Mouse (Mus musculus) layer of hippocampus, adult 9-11 months (tissue): ENCODE data around the gene B3gnt7.

Experiments
- DNase-seq: peaks from one replicate; pipeline ENCODE4 v3.0.0; 2022

B3gnt7 gene

GRCm38 (mm10) chr1:86302532-86302931, at the start of gene B3gnt7:
Gene B3gnt7 (plus strand): TSS chr1:86302832.
- DNase-seq, result no peak

- no peak for DNase-seq
These were observed 49.2 kb upstream of the B3gnt7 start for GRCm38 (mm10) chr1:86253410-86253809.

GRCm38 (mm10) chr1:86256311-86256710, 46.3 kb upstream of the B3gnt7 start:
- DNase-seq, result no peak

GRCm38 (mm10) chr1:86257228-86257627, 45.4 kb upstream of the B3gnt7 start:
- no peak for DNase-seq

GRCm38 (mm10) chr1:86258171-86258824, 44.3 kb upstream of the B3gnt7 start:
- DNase-seq, result no peak

- no peak for DNase-seq
These were observed 38.9 kb upstream of the B3gnt7 start for GRCm38 (mm10) chr1:86263564-86264339.

GRCm38 (mm10) chr1:86265060-86265459, 37.6 kb upstream of the B3gnt7 start:
- DNase-seq, result no peak

- DNase-seq, result no peak
These were observed 34.0 kb upstream of the B3gnt7 start for GRCm38 (mm10) chr1:86268492-86269189.

GRCm38 (mm10) chr1:86269190-86269508, 33.5 kb upstream of the B3gnt7 start:
- no peak for DNase-seq

- no peak for DNase-seq
These were observed 30.9 kb upstream of the B3gnt7 start for GRCm38 (mm10) chr1:86271707-86272106.

- DNase-seq, result no peak
These were observed 25.6 kb upstream of the B3gnt7 start for GRCm38 (mm10) chr1:86277055-86277454.

- peak; percentile 31 for DNase-seq
These were observed 20.7 kb upstream of the B3gnt7 start for GRCm38 (mm10) chr1:86281781-86282536.

- DNase-seq, result no peak
These were observed 18.5 kb upstream of the B3gnt7 start for GRCm38 (mm10) chr1:86284101-86284500.

- DNase-seq, result no peak
These were observed 17.3 kb upstream of the B3gnt7 start for GRCm38 (mm10) chr1:86285295-86285694.

GRCm38 (mm10) chr1:86287473-86287872, 15.2 kb upstream of the B3gnt7 start:
- DNase-seq, result no peak

- DNase-seq, result no peak
These were observed 12.2 kb upstream of the B3gnt7 start for GRCm38 (mm10) chr1:86290452-86290851.

- no peak for DNase-seq
These were observed 9.5 kb upstream of the B3gnt7 start for GRCm38 (mm10) chr1:86293091-86293490.

GRCm38 (mm10) chr1:86293868-86294267, 8.8 kb upstream of the B3gnt7 start:
- no peak for DNase-seq

GRCm38 (mm10) chr1:86294472-86294871, 8.2 kb upstream of the B3gnt7 start:
- DNase-seq, result no peak

GRCm38 (mm10) chr1:86300093-86300492, 2.5 kb upstream of the B3gnt7 start:
- no peak for DNase-seq

GRCm38 (mm10) chr1:86300731-86301130, 1.9 kb upstream of the B3gnt7 start:
- DNase-seq, result no peak

GRCm38 (mm10) chr1:86301221-86302091, 1.2 kb upstream of the B3gnt7 start:
- DNase-seq, result no peak
